Mouse (Mus musculus): ENCODE results near the gene Gjb1.
"Not testable (repeated sequence)": the region's sequence is repeated elsewhere in the genome, so short reads cannot be mapped to it uniquely, and the experiment has no call there.

Gjb1 gene

GRCm38 (mm10) chrX:101376190-101376968, at the start of gene Gjb1:
TSS of gene Gjb1 (plus strand) at chrX:101376378.
- no peak for DNase-seq (ENCODE audit: extremely low read depth, low read depth, low spot score)

DNA sequence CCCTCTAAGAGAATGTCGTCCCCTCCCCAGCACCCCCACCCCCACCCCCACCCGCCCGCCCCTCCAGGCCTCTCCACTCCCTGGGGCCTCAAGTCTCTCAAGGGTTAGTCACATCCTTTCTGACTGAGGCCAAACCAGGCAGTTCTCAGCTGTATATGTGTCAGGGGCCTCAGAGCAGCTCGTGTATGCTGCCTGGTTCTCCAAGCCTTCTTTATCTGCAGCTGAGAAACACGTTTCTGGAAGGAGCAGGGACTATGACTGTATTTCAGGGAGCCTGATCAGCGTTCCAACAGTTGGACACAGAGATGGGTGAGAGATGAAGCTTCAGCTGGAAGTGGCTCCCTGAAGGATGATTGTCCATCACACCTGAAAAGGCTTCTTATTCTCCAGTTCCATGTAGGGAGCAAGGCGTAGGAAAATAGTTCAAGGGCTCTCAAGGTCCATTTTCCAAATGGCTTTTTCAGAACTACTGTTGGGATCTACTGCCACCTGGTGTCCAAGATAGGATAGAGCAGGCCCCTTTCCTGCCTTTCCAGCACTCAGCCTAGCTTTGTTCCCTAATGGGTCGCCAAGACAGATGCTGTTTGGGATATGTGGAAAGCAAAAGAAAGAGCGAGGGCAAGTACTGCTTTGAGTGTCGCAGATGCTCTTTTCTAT, 46.7 kb upstream of the Gjb1 start:
- DNase-seq (ENCODE audit: extremely low read depth, low read depth, low spot score) = no peak

DNA sequence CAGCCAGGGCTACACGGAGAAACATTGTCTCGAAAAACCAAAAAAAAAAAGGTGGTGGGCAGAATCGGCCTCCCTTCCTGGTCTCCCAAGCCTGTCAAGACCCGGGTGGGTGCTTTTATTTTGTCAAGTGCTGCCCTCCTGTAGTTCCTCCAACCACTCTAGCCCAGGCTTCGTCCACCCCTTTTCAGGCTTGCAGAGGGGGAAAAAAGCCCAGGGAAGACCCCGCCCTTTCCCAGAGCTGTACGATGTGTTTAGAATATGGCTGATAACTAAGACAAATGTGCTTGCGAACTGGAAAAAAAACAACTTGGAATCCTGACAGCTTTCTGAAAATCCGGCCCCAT, 44.2 kb upstream of the Gjb1 start:
- DNase-seq (ENCODE audit: extremely low read depth, low read depth, low spot score) = no peak

DNA sequence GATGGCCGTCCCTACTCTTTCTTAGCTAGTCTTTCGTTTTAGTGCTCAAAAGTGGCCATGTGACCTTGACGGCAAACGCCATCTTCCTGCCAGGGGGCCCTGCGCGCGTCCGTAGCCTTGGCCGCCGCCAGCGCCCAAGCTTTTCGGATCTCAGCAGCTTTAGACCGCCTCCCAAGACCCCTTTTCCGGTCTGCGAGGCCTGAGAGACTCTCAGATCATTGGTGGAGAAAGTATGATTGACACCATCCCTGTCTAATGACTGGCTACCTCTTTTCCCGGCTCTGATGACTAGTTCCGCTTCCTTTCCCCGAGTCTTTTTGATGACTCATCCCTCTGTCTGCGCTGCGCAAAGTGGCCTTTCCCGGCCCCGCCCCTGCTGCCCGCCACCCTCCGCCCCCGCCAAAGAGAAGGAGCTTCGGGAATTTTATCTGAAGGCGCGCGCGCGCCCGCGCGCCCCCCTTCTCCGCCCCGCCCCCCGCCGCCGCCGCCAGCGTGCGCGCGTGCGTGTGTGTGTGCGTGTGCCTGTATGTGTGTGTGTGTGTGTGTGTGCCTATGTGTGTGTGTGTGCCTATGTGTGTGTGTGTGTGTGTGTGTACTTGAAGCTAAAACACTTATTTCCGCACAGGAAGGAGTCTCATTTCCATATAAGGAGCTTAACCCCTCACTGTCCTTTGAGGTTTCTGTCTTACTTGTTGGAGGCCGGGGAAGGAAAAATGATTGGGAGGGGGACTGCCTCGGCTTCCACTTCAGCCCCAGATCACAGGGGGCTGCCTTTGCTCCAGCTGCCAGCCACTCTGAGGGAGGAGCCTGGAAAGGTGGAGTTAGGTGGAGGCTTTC, 43.6 kb upstream of the Gjb1 start:
- DNase-seq (ENCODE audit: extremely low read depth, low read depth, low spot score) = peak; percentile 68

- no peak for DNase-seq (ENCODE audit: extremely low read depth, low read depth, low spot score)
These were observed 41.6 kb upstream of the Gjb1 start for GRCm38 (mm10) chrX:101334606-101335005.

DNA sequence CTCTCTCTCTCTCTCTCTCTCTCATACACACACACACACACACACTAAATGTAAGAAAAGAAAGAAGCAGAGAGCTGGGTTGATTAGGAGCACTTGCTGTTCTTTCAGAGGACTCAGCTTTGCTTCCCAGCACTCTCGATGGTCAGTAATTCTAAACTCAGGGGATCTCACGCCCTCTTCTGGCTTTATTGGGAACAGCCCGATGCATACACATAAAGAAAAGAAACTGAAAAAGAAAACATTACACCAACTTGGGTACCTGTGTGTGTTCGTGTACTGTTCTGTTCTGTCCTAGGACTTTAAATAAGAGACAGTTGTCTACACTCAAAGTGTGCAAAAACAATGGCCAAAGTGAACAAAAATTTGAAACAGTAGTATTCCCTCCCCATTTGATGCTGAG, 37.5 kb upstream of the Gjb1 start:
- DNase-seq (ENCODE audit: extremely low read depth, low read depth, low spot score) = no peak

DNA sequence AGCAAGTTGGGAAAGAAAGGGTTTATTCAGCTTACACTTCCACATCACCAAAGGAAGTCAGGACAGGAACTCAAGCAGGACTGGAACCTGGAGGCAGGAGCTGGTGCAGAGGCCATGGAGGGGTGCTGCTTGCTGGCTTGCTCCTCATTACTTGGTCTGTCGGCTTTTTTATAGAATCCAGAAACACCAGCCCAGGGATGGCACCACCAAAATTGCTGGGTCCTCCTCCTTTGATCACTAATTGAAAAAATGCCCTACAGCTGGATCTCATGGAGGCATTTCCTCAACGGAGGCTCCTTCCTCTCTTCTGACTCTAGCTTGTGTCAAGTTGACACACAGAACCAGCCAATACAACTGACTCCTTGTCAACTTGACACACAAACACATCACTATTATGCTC, 33.3 kb upstream of the Gjb1 start:
- not testable (repeated sequence) for DNase-seq (ENCODE audit: extremely low read depth, low read depth, low spot score)

DNA sequence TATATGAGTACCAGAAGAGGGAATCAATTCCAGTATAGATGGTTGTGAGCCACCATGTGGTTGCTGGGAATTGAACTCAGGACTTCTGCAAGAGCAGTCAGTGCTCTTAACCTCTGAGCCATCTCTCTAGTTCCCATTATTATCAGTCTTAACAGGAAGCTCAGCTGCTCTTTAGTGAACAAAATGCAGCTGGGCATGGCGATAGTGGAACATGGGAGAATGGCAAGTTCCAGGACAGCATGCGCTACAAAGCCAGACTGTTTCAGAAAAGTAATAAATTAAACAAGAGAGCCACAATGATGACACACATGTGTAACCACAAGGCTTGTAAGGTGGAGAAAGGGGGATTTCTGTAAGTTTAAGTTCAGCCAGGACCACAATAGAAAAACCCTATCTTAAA, 30.7 kb upstream of the Gjb1 start:
- no peak for DNase-seq (ENCODE audit: extremely low read depth, low read depth, low spot score)

GRCm38 (mm10) chrX:101346475-101346874, 29.7 kb upstream of the Gjb1 start:
- no peak for DNase-seq (ENCODE audit: extremely low read depth, low read depth, low spot score)

- no peak for DNase-seq (ENCODE audit: extremely low read depth, low read depth, low spot score)
These were observed 25.0 kb upstream of the Gjb1 start for GRCm38 (mm10) chrX:101351188-101351587.

DNA sequence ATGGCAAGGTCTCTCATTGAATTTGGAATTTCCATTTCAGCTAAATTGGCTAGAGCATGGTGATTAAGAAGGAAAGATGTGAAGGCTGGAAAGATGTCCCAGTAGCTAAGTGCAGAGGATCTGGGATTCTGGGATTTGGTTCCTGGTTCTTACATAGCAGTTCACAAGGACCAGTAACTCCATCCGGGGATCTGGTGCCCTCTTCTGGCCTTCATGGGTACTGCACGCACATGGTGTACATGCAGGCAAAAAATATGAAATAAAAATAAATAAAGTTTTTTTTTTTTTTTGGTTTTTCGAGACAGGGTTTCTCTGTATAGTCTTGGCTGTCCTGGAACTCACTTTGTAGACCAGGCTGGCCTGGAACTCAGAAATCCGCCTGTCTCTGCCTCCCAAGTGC, 17.3 kb upstream of the Gjb1 start:
- DNase-seq (ENCODE audit: extremely low read depth, low read depth, low spot score) = not testable (repeated sequence)

- DNase-seq (ENCODE audit: extremely low read depth, low read depth, low spot score) = no peak
These were observed 7.2 kb upstream of the Gjb1 start for GRCm38 (mm10) chrX:101369001-101369400.

DNA sequence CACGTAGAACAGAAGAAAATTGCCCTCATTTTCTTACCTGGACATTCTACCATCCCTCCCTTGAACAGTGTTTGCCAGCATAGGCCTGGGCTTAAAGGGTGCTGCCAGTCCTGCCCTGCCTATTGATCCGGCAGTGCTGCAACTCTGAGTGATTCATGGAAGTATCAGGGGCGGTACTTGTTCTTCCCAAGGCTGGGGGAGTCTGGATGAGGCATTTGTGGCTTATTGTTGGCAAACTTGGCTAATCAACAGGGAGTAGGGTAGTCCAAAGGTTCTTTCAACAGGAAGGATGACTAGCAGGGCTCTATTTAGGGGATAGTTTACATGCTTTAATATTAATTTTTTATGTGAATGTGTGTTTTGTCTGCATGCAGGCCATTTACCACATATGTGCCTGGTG, 5.6 kb upstream of the Gjb1 start:
- no peak for DNase-seq (ENCODE audit: extremely low read depth, low read depth, low spot score)

- no peak for DNase-seq (ENCODE audit: extremely low read depth, low read depth, low spot score)
These were observed 3.2 kb upstream of the Gjb1 start for GRCm38 (mm10) chrX:101372946-101373345.

- DNase-seq (ENCODE audit: extremely low read depth, low read depth, low spot score) = no peak
These were observed 898 bp downstream of the Gjb1 start for GRCm38 (mm10) chrX:101377076-101377475.

DNA sequence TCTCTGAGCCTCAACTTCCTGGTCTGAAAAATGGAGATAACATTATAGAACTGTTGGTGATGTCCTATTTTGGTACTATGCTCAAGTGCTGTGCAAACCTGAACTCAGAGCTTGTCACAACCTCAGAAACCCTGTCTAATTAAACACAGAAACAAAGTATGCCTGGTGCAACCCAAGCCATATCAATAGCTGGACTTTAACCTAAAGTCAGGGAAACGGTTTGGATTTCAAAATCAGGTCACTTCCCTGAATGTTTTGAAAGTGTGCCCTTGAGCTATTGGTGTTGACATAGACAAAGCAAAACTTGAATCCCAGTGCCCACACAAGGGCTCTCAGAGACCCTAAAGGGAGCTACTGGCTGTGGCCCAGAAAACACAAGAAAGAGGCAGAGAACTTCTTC, 3.6 kb downstream of the Gjb1 start:
- DNase-seq (ENCODE audit: extremely low read depth, low read depth, low spot score) = no peak

- no peak for DNase-seq (ENCODE audit: extremely low read depth, low read depth, low spot score)
These were observed 7.3 kb downstream of the Gjb1 start for GRCm38 (mm10) chrX:101383455-101383854.

- no peak for DNase-seq (ENCODE audit: extremely low read depth, low read depth, low spot score)
These were observed 8.4 kb downstream of the Gjb1 start for GRCm38 (mm10) chrX:101384439-101385137.

- DNase-seq (ENCODE audit: extremely low read depth, low read depth, low spot score) = no peak
These were observed 10.0 kb downstream of the Gjb1 start for GRCm38 (mm10) chrX:101386222-101386621.

GRCm38 (mm10) chrX:101388866-101389537, 12.8 kb downstream of the Gjb1 start:
- no peak for DNase-seq (ENCODE audit: extremely low read depth, low read depth, low spot score)

DNA sequence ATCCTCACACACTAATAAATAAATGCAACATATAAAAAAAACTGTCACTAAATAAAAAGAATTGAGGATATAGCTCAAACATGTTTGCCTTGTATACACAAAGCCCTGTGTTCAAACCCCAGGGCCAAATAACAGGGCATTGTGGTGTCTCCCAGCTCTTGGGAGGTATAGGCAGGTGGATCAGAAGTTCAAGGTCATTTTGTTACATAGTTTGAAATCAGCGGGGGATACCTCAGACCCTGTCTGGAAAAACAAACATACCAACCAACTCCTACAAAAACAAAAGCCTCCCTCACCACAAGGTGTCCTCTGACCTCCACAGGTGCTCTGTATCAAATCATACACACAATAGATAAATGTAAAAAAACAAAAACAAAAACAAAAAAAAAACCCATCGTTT, 18.2 kb downstream of the Gjb1 start:
- no peak for DNase-seq (ENCODE audit: extremely low read depth, low read depth, low spot score)
